Mouse (Mus musculus): ENCODE measurements at regions not wholly inside any gene's neighbourhood (a gene's known extent, or its start where the extent isn't known, plus 50 kb on each side); places are given as distances from the start of the nearest gene placed in this dataset.

- no peak overlapping the region for H3K4me2 ChIP-seq
- H3K27ac ChIP-seq (replicated peaks): no peak overlapping the region
- no peaks in the 10 kb centered on the region for H3K36me3 ChIP-seq
- ATAC-seq (ENCODE audit: low FRiP score): no peak
- H3K4me3 ChIP-seq (replicated peaks): no peak overlapping the region
- no peaks in the 10 kb centered on the region for H3K9me3 ChIP-seq (replicated peaks)
- H3K4me1 ChIP-seq: peaks cover 4% of the 10 kb centered on the region
- H3K27me3 ChIP-seq (replicated peaks): no peaks in the 10 kb centered on the region
- no peak overlapping the region for H3K9ac ChIP-seq (replicated peaks)
- WGBS: 79% methylated on average over 6 of the region's 6 CpGs
These were observed 96.1 kb upstream of the Vgll3 start for GRCm38 (mm10) chr16:65718791-65719472.

- Histone ChIP-seq H3K27me3 (replicated peaks) (no peaks in the 10 kb centered on the region), H3K4me1 (peaks cover 4% of the 10 kb centered on the region), H3K4me2 (no peak overlapping the region), H3K9ac (replicated peaks) (no peak overlapping the region), H3K4me3 (replicated peaks) (no peak overlapping the region), H3K27ac (replicated peaks) (no peak overlapping the region), H3K36me3 (no peaks in the 10 kb centered on the region), H3K9me3 (replicated peaks) (no peaks in the 10 kb centered on the region)
- ATAC-seq (ENCODE audit: low FRiP score): peak; percentile 73
- 13% methylated on average over 4 of the region's 4 CpGs for WGBS
These were observed 94.1 kb upstream of the Vgll3 start for GRCm38 (mm10) chr16:65720953-65721352.

- H3K4me2 ChIP-seq: no peak overlapping the region
- H3K9ac ChIP-seq (replicated peaks): no peak overlapping the region
- no peak overlapping the region for H3K27ac ChIP-seq (replicated peaks)
- H3K4me3 ChIP-seq (replicated peaks): no peak overlapping the region
- H3K27me3 ChIP-seq (replicated peaks): no peaks in the 10 kb centered on the region
- no peaks in the 10 kb centered on the region for H3K9me3 ChIP-seq (replicated peaks)
- peaks cover 9% of the 10 kb centered on the region for H3K4me1 ChIP-seq
- ATAC-seq (ENCODE audit: low FRiP score): no peak
- H3K36me3 ChIP-seq: no peaks in the 10 kb centered on the region
- WGBS: 88% methylated on average over 5 of the region's 5 CpGs
These were observed 89.3 kb upstream of the Vgll3 start for GRCm38 (mm10) chr16:65725559-65726269.

- no peak for ATAC-seq (ENCODE audit: low FRiP score)
- no peaks in the 10 kb centered on the region for H3K9me3 ChIP-seq (replicated peaks)
- no peaks in the 10 kb centered on the region for H3K27me3 ChIP-seq (replicated peaks)
- no peak overlapping the region for H3K4me2 ChIP-seq
- H3K9ac ChIP-seq (replicated peaks): no peak overlapping the region
- H3K4me1 ChIP-seq: peaks cover 6% of the 10 kb centered on the region
- H3K36me3 ChIP-seq: no peaks in the 10 kb centered on the region
- no peak overlapping the region for H3K4me3 ChIP-seq (replicated peaks)
- no peak overlapping the region for H3K27ac ChIP-seq (replicated peaks)
- 50% methylated on average over 3 of the region's 3 CpGs for WGBS
These were observed 88.8 kb upstream of the Vgll3 start for GRCm38 (mm10) chr16:65726289-65726688.

- H3K4me3 ChIP-seq (replicated peaks): no peak overlapping the region
- 16% methylated on average over 4 of the region's 4 CpGs for WGBS
- no peak overlapping the region for H3K9ac ChIP-seq (replicated peaks)
- peaks cover 6% of the 10 kb centered on the region for H3K4me1 ChIP-seq
- no peak overlapping the region for H3K4me2 ChIP-seq
- H3K36me3 ChIP-seq: no peaks in the 10 kb centered on the region
- ATAC-seq (ENCODE audit: low FRiP score): peak; percentile 85
- H3K27me3 ChIP-seq (replicated peaks): no peaks in the 10 kb centered on the region
- no peaks in the 10 kb centered on the region for H3K9me3 ChIP-seq (replicated peaks)
- H3K27ac ChIP-seq (replicated peaks): no peak overlapping the region
These were observed 85.7 kb upstream of the Vgll3 start for GRCm38 (mm10) chr16:65729322-65729721.

- Histone ChIP-seq H3K27me3 (replicated peaks) (no peaks in the 10 kb centered on the region), H3K4me3 (replicated peaks) (no peak overlapping the region), H3K36me3 (no peaks in the 10 kb centered on the region), H3K9me3 (replicated peaks) (no peaks in the 10 kb centered on the region), H3K4me2 (no peak overlapping the region), H3K9ac (replicated peaks) (no peak overlapping the region), H3K4me1 (no peaks in the 10 kb centered on the region), H3K27ac (replicated peaks) (no peak overlapping the region)
- no peak for ATAC-seq (ENCODE audit: low FRiP score)
- WGBS: 94% methylated on average over 3 of the region's 3 CpGs
These were observed 75.4 kb upstream of the Vgll3 start for GRCm38 (mm10) chr16:65739652-65740051.

- Histone ChIP-seq H3K4me1 (no peaks in the 10 kb centered on the region), H3K27ac (replicated peaks) (no peak overlapping the region), H3K4me2 (no peak overlapping the region), H3K4me3 (replicated peaks) (no peak overlapping the region), H3K9me3 (replicated peaks) (no peaks in the 10 kb centered on the region), H3K27me3 (replicated peaks) (no peaks in the 10 kb centered on the region), H3K9ac (replicated peaks) (no peak overlapping the region), H3K36me3 (no peaks in the 10 kb centered on the region)
- ATAC-seq (ENCODE audit: low FRiP score): no peak
These were observed 72.1 kb upstream of the Vgll3 start for GRCm38 (mm10) chr16:65742951-65743350.

- Histone ChIP-seq H3K4me2 (no peak overlapping the region), H3K27me3 (replicated peaks) (no peaks in the 10 kb centered on the region), H3K4me3 (replicated peaks) (no peak overlapping the region), H3K36me3 (no peaks in the 10 kb centered on the region), H3K27ac (replicated peaks) (no peak overlapping the region), H3K9ac (replicated peaks) (no peak overlapping the region), H3K4me1 (no peaks in the 10 kb centered on the region), H3K9me3 (replicated peaks) (no peaks in the 10 kb centered on the region)
- ATAC-seq (ENCODE audit: low FRiP score): no peak
- WGBS: 27% methylated on average over 2 of the region's 2 CpGs
These were observed 59.4 kb upstream of the Vgll3 start for GRCm38 (mm10) chr16:65755667-65756066.
